Mouse (Mus musculus) cerebellum, adult 18-20 months (tissue): ENCODE measurements around the gene Elavl1.

ENCODE experiments used
- DNase-seq, 2 experiments: peaks; one replicate each; pipeline ENCODE4 v3.0.0; 2021

The Elavl1 gene

DNA sequence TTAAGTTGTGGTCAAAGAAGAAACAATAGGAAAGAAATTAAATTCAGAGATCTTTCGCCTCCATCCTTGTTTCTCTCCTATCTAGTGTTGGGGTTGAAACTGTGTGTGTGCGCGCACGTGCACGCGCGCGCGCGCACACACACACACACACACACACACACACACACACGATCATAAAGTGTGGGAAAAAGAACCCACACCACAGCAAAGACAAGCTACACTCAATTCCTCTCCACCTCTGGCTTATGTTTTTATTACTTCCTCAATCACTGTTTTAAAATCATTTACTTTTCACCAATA lies 5.7 kb downstream of the Elavl1 start:
- DNase-seq = no peak

DNA sequence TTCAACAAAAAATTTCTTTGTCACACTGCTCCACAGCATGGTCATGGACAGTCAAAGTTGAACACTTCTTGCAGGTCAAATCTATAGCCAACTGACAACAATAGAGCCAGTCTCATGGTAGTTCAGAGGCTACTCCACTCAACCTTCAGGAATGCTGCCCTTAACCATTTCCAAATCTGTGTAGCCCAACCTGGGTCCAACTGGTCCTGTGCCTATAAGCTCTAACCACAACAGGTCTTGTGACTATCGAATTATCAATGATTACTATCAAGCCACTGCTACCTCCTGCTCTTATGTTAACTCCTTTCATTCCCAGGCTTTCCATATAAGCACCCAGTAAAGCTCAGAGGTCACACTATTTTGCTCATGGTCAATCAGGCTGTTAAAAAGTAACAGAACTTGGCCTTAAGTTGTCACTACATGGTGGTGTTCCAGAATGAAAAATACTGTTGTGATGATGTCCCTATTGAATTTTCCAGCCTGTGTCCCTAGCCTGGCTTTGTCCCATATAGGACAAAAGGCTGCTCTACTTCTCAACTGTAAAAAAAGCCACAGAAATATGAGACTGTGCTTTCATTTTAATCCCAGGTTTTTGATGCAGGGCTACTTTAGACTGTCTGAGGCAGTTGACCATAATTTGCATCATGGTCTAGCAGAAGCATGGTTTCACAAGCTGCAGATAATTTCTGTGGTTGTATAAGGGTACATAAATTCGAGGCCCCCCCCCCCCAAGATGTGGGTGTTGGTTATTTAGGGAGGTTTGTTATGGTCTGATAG lies 6.2 kb downstream of the Elavl1 start:
- DNase-seq = no peak

DNA sequence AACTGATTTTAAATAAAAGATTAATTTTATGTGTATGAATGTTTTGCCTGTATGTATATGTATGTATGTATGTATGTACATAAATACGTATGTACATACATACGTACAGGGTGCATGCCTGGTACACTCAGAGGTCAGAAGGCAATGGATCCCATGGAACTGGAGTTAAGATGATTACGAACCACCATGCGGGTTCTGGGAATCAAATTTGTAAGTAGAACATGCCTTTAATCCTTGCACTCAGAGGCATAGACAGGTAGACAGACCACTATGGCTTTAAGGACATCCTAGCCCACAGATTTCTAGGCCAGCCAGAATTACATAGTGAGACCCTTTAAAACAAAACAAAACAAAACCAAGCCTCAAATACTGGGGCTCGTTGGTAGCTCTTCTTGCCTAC lies 7.1 kb downstream of the Elavl1 start:
- no peak for DNase-seq

DNA sequence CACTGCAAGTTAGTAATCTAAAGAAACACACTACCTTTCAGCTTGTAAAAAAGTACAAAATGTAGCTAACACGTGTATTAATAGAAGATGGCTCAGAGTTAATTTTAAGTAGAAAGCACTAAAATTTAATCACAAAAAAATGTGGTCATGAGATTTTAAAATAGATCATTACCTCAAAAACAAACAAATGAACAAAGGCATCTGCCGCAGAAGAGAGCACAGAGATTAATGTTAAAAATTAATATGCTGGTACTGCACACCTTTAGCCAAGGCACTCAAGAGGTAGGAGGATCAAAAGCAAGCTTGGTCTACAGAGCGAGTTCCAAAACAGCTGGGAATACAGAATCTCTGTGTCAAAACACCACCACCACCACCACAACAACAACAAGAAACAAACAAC lies 10.4 kb downstream of the Elavl1 start:
- no peak for DNase-seq

DNA sequence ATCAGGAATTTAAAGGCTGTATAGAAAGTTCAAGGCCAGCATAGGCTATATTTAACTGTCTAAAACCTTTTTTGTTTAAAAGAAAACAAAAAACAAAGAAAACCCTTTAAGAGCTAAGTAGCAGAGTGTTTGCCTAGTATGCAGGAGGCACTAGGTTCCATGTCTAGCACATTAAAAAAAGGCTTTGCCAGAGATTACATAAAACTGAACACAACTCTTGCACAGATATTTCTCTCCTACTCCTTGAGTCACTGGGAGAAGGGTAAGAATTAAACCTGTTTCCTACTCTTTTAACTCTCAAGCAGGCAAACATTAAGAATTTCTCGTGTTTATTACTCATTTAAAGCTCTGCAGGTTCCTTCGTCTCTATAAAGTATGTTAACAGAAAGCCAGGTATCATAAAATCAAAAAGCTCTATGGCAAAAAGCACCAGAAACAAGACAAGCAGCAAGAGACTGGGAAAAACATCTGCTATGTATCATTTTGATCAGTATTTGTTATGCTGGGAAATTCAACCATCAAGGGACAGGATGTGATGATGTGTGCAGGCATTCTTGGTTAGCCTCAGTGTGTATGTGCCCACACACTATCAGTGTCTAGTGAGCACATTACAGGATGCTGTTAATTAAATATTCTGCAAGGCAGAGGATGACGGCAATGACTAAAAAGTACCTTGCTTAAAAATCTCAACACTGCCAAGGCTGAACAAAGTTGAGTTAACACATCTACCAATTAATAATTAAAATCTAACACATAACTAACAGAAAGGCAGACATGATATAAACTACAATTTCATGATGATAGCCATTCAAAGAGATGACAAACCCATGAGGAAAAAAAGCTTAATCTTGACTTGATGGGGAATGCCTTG lies 11.7 kb downstream of the Elavl1 start:
- no peak for DNase-seq

DNA sequence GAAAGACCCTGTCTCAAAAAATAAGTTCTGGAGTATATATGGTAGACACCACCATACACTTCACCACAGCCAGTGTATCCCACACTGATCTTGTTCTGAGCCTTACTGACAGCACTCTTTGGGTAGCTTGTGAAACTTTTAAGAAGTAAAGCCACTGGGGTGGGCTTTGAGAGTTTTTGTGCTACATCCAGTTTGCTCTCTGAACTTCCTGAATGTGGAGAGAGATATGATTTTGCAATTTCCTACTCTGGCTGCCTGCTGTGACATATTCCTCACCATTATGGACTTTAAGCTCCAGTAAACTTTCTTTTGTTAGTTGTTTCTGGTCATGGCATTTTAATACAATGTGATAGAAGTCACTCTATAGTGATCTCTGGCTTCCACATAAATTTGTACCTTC lies 13.1 kb downstream of the Elavl1 start:
- DNase-seq = no peak

DNA sequence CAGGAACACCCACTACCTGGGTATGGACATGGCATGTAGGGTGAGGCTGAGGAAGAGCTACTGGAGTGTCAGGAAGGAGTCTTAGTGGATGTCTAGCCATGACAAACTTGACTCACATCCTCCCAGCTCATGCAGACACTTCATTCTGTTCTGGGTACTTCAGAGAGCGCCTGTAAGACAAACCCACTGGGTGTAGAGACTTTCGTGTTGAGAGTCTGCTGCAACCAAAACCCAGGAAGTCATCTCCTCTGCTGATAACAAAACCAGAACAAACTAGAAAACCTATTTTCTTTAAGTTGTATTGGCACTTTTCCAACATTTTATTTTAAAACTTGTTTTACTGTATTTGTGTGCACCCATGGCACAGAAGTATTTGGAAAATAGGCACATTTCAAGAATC lies 19.4 kb downstream of the Elavl1 start:
- no peak for DNase-seq

DNA sequence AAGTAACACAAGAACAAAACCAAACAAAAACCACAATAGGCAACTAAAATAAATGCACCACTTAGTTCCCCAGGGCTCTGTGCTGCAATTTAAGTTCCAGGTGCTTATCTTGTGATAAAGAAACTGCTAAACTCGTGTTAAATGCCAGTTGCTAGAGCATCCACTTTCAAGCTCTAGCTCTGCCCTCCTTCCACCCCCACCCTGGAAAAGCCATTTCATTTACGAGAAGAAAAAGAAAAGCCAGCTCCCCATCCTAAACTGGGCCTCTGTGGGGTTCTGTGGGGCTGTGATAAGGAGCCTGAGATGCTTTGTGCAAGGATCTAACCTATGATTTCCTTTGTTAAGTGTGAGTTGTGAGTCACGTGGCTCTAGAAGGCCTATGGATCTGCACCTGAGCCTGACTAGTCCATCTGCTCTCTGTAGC lies 21.1 kb downstream of the Elavl1 start:
- no peak for DNase-seq

DNA sequence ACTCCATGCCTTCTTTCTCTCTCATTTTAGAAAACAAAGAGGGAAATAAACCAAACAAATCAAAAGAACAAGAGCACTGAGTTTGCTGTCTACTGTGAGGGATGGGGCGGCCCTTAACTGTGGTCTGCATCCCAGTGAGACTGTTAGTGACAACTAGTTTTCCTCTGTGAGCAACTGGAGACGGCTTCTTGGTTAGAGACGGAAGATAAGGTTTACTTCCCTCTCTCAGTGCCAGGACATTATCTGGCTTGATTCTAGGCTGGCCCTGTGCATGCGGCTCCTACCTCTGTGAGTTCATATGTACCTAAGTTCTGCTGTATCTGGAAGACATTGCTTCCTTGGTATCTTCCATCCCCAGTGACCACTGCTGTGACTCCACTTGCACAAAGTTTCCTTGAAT lies 27.4 kb downstream of the Elavl1 start:
- DNase-seq = no peak

DNA sequence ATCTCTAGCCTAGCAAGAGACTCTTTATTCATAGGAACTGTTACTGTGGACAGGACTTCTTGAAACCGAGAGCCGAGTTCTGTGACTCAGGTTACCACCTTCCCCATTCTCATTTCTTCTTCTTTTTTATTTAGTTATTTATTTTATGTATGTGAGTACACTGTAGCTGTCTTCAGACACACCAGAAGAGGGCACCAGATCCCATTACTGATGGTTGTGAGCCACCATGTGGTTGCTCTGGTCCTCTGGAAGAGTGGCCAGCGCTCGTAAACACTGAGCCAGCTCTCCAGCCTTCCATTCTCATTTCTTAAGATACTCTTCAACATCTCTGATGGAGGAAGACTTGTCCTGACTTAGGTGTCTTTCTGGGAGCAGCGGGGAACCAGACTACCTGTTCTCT lies 32.5 kb downstream of the Elavl1 start:
- no peak for DNase-seq

DNA sequence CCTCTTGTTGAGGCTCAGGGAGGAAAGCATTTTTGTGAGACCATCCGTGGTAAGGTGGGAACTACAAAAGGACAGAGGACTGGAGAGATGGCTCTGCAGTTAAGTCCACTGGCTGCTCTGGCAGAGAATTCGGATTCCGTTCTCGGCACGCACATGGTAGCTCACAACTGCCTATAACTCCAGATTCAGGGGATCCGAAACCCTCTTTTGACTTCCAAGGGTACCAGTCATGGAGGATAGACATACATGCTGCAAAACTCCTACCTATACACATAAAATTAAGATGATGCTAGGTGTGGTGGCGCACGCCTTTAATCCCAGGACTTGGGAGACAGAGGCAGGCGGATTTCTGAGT lies 49.1 kb downstream of the Elavl1 start:
- no peak for DNase-seq

DNA sequence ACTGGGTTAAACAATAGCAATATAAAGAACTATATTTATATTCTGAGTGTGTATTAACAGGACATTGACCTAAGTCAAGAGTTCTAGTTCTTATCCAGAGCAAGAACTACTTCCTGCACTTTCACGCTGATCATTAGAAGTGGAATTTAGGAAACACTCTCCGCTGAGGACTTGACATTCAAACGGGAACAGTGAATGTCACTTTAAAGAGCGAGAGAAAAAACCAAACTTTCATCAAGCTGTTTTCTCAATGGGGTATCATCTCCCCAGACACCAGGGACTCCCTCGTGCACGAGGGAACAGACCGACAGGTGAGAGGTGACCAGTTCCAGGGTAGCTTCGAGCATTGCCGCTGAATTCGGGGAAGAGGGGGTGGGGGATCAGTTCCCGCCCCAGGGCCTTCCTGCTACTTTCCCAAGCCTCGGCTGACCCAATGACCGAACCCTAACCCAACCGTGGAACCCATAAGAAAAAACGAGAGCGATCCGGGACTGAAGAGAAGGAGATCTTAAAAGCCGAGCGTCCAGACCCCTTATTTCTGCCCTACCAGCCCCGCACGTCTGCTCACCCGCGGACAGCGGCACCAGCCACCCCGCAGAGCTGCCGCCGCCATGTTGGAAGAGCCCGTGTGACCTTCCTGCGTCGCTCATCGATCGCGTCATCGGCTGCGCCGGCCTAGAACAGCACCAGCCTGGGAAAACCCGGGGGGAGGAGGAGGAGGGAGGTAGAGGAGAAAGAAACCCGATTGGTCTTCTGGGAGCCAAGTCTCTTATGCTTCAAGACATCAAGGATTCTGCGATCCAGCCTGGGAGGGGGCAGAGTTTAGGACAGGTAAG lies 49.7 kb downstream of the Elavl1 start, which contains the start of gene Timm44:
Timm44 (minus strand) TSS at position 639 of the 836 bp plus-strand sequence.
- peak; percentile 98 to 99 for DNase-seq

DNA sequence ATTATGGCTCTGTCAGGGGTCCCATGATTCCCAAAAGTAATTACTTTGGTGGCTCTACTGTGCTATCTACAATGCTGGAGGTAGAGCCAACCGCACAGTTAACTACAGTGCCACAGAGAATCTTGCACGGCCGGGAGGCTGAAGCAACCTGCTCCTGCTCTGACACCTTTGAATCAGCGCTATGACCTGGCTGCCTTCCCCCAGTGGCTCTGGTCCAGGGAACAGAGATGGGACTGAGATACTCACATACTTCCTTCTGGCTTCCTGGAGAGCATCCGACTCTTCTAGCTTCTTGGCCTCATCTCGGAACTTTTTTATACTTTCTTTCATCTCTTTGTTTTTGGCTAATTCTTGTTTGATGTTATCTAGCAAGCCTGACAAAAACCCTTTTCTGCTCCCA lies 55.6 kb downstream of the Elavl1 start:
- no peak for DNase-seq

DNA sequence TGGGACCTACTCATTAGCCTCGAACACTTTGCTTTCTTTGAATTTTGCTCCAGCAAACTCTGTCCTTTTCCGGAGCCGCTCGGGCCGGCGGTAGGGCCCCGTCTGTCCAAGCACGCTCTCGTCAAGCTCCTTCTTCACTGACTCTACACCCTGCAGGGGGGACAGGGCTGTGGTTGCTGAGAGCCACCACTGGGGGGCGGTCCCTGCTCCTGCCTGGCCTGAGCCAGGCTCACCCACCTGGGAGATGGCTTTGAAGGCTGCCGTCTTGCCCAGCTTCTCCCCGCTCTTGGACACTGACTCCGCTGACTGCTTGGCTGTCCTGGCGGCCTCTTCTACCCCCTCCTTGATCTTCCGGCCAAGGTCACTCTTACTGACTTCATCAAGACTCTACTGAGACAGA lies 57.6 kb downstream of the Elavl1 start:
- no peak for DNase-seq

DNA sequence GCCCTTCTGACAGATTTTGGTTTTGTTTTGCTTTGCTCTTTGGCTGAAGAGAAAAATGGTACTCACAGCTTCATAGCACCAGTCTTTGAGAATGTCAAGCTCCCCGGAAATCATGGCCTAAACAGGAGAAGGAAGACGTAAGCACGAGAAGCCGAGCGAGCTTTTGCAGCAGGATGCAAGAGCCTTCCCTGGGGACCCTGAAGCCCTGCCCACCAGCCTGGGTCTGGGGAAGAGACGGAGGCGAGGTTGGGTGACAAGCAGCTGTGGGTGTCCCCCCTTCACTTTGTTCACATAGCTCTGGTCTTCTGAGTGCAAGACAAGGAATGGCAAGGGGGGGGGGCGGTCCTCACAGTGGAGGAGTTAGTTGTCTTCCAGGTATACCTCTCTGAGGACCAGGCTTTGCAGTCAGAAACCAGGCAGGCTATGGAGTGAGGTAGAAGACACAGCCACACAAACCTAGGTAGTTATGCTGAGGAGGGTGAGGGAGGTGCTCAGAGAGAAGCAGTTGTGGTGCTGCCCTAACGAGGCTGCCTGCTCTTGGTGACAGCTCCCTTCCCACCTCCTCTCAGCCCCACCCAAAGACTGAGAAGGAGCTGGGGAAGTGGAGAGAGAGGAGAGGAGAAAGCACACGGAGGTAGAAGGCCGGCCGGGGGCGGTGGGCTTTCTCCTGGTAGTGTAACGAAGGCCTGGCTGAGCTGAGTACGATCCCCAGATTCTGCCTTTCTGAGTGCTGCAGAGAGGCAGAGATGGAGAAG lies 59.9 kb downstream of the Elavl1 start:
- no peak for DNase-seq

DNA sequence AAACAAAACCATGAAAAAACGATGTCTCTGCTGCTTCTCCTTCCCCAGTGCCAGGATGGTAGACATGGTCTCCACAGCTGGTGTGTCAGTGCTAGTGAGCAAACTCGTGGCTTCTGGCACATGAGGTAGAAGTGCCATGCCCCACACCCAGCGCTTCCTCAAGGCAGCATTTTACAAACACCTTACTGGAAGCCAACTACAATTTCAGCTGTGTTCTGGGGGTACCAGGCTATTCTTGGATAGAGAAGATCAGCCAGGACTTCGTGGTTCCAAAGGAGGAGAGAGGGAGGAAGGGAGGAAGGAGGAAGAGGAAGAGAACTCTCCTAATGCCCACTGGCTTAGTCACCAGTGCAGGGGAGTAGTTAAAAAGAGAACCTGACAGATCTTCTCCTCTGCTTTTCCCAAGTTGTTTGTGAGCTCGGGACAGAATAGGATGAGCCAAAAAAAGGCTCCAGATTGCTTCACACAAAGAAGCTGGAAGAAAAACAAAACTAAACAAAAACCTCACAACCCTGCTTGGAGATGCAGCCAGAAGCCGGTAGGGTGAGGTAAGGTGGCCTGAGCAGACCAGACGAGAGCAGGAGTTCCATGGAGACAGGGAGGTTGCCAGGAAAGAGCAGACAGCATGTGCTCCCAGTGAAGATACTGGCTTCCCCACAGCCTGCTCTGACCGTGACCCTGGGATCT lies 62.0 kb downstream of the Elavl1 start:
- no peak for DNase-seq

DNA sequence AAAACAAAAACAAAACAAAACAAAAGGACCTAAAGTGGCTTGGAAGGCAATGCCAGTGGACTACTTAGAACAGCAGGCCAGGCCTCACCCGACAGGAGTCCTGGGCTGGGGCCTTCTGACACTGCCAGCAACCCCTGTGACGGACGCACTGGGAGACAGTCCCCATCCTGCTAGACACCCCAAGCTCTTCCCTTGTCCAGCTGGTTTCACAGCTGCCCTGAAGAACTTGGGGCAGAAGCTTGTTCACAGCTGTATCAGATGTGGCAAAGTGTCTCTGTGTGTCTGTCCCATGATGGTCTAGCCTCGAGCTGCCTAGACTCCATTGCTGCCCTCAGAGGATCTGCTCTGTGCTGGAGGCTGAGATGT lies 65.4 kb downstream of the Elavl1 start:
- DNase-seq = no peak

DNA sequence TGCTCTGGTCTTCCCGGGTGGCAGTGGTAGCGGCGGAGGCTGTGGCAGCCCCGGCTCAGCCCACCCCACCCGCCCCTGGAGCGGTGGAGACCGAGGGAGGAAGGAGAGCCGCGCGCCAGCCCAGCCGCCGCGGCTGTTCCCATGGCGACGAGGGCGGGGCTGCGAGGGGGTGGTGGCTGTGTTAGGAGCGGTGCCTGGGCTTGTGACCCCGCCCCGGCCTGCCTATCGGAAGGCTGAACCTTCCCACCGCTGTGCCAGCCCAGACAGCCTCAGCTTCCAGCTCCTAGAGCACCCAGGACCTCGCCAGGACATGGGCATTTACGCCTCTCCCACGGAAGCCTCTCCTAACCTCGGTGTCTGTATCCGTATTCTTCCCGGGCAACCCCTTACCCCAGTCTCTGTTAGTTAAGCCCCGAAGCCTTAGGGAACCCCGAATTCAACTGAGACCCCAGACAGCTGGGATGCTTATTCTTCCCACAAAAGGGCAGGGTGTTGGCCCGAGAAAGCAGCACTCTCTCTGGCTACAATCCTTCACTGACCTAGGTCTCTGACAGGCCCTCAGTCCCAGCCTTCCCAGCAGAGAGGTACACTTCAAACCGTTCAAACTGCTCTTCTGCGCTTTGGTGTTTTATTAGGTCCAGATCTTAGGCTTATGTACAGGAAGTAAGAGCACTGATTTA lies 65.9 kb downstream of the Elavl1 start, which contains the start of gene Ctxn1:
Ctxn1 (minus strand) TSS at position 150 of the 680 bp plus-strand sequence.
- DNase-seq = peak; percentile 77 to 83

DNA sequence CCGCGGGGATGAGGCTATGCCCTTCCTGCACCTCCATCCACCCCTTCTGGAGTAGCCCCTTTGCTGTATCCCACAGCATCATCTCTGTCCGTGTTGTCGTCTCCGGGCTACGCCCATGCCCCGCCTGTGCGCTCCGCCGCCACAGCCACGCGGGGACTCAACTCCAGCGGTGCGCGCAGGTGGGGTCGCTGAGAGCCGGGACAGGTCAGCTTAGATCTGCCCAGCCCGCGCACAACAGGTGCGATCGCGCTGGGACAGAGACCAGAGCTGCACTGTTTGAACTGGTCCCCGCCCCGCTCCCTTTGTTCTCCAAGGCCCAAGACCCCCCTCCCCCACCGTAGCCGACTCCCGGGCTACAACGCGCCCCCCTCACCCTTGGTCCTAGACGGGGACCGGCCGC lies 66.5 kb downstream of the Elavl1 start:
- no peak for DNase-seq

DNA sequence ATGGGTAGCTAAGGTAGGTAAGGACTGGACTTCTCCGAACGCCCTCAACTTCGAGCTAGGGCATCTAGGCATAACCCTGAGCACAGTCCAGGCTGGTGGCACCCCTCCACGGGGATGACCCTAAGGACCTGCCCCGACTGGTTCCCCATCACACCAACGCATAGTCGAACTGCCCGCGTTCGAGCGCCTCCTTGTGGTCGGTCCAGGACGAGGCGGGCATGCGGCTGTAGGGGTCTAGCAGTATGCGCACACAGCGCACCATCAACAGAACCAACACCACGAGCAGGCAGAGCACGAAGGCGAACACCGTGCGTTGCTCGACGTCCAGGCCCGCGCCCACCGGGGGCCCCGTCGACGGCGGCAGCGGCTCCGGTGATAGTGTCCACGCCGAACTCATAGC lies 67.0 kb downstream of the Elavl1 start:
- DNase-seq = peak; percentile 50 to 67

DNA sequence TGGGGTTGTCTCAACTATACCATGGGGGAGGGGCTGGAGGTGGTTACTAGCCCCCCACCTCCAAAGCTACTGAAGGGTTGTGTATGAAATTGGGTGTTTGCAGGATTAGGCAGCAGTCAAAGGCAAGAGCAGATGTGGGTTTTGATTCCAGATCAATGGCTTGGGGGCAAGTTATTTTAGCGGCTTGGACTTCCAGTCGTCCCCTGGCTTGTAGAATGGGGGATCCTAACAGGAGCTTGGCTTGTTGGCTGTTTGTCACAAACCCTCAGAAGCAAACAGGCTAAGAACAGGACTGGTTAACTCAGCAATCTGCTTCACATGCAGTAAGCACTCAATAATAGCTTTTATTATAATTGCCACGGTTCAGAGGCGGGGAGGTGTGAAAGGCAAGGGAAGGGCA lies 67.9 kb downstream of the Elavl1 start:
- no peak for DNase-seq

DNA sequence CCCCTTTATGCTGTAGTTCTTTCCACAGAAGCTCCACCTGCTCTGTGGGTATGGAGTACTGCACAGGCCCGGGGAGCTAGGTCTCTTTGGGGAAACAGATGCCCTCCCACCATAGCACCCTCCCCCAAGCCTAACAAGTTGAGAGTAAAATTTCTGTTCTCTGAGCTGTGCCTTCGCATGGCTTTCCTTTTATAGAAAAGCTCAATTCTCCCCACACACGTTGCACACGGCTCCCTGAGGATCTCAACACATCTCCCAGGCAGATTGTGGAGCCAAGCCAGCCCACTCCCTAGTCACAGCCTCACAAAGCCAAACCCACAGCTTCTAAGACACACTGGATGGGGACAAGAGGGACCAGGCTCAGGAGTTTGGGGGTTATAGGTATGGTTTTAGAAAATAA lies 68.3 kb downstream of the Elavl1 start:
- no peak for DNase-seq
